Mouse (Mus musculus) cerebellum, adult (tissue): ENCODE results near the gene Lgr6.

Source experiments
- ATAC-seq: cut with Nextera tagmentation; 2 replicates; pipeline ENCODE4 v1.9.2; 2017; ENCODE audit warnings: mild to moderate bottlenecking, moderate library complexity, mixed read lengths; ENCODE audit not compliant: insufficient number of reproducible peaks, low FRiP score, low TSS enrichment

Lgr6 gene

DNA sequence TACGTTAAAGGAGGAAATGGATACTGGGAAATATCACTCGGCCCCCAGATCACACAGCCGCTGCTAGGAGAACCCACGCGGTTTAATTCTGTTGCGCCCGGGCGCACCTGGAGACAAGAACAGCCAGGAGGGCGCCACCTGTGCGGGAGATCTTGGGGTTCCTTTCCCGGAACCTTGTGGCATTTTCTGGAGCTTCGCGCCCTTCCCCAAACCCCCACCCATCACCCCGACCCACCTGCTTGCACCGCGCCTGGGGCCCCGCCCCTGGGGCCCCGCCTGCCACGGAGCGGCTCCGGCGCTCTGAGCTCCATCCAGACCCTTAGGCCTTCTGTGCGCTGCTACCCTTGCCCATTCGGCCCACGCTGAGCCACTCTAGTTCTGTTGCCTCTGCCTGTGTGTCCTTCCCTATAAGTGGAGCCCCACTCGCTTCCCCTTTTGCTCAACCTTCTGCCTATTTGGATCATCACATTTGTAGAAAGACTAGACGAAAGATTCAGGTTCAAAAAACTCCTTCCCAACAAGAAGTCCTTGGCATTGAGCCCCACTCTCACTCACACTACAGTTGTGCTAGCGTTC lies 19.7 kb downstream of the Lgr6 start:
- no peak for ATAC-seq

DNA sequence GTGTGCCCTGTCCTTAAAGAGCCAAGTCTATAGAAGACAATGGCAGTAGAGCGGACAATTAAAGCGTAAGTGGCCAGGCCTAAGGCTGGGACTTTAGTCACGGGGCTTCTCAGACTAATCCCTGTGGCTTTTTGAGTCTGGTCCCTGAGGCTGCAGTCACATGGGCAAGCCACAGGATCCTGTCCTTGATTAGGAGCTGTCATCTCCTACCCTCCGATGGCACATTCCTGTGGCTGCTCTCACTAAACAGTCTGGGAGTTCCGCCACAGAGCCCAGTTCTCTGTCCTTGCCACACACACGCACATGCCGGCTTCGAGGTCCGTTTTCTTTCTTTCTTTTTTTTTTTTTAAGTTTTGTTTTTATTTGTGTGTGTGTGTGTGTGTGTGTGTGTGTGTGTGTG lies 21.6 kb downstream of the Lgr6 start:
- no peak for ATAC-seq

DNA sequence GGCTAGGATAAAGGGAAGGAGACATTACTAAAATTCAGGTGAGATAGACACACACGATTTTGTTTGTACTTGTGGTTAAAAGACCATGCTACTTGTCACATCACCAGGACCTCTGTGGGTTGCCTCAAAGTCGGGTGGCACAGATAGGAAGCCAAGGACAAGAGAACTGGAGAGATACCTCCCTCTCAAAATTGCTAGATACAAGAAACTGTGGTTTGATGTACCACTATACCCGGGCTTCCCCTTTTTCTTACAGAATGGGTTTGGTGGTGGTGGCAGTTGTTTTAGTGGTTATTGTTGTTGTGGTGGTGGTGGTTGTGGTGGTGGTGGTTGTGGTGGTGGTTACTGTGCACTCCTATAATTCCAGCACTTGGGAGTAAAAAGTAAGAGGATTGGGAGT lies 22.8 kb downstream of the Lgr6 start:
- no peak for ATAC-seq

DNA sequence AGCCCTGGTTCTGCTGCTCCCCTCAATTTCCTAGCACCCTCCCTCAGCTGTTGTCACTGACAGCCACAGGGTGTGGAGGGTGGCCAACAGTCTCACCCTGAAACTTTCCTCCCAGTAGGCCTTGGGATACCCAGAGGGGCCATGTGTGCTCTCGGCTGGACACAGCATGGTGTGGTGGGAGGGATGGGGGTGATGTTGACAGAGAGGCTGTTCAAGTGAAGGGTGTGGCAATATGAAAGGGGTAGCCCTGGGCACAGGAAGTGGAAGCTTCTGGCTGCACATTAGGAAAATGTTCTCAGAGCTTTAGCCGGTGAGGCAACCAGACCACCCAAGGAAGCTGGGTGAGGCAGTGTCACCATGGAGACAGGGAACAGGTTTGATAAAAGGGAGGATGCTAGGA lies 26.1 kb downstream of the Lgr6 start:
- ATAC-seq = no peak

DNA sequence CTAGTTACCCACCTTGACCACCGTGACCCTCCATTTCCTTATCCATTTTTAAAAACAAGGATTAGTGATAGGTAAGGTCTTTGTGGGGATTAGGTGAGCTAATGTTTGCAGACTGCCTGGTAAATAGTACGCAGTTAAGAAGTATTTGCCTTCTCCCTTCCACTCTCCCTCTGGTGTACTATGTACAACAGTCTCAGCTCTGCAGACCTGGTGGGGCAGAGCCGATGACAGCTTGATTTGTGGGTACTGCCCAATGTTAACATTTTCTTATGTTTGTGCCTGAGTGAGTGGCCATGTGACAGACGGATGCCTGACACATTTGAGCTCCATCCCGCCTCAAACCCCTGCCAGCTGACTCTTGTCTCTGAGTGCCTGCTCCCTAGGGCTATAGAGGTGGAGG lies 28.6 kb downstream of the Lgr6 start:
- ATAC-seq = no peak

DNA sequence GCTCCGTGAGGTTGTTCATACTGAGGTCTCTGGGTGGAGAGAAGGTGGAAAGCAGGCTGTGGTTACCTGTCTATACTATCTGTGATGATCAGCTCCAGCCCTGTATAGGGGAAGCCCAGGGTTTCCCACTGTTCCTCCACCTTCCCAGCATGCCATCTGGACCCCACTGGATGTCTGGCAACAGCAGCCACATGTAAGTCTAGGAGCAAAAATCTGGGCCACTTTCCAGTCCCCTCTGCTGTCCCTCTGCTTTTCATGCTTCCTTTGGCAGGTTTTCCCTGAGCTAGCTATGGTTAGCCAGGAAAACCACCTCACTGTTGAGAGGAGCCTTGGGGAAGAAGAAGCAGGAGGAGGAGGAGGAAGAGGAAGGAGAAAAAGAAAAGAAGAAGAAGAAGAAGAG lies 29.8 kb downstream of the Lgr6 start:
- ATAC-seq = no peak

DNA sequence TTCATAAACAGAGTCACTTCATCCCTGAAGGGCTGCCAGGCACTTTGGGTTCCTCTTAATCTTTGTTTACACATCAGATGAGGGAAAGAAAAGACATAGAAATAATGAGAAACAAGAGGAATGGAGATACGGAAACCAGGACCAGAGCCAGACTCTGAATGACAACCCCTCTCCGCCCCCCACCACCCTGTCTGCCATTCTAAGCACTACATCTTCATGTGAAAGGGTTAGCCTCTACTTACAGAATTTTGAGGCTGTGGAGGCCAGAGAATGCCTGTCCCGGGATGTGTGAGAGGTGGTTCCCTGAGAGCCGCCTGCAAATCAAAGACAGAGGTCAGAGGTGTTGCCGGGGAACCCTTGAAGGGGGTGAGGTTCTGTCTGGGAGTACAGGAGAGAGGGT lies 32.4 kb downstream of the Lgr6 start:
- no peak for ATAC-seq

DNA sequence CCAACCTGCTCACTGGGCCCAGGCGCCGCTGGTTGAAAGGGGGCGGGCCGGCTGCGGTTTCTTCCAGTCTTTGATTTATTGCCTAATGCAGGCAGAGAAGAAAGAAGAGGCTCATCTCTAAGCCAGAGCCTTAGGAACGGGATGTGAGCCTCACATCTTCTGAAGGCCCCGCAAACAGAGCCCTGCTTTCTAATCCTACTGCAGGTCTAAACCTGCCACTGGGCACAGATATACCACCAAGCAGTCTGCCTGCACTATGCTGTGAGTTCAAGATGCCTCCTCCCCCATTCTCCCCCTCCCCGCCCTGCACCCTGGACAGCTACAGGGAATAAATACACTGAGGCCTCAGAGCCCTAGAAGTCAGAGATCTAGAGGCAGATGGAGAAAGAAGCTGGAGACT lies 35.2 kb downstream of the Lgr6 start:
- ATAC-seq = no peak

DNA sequence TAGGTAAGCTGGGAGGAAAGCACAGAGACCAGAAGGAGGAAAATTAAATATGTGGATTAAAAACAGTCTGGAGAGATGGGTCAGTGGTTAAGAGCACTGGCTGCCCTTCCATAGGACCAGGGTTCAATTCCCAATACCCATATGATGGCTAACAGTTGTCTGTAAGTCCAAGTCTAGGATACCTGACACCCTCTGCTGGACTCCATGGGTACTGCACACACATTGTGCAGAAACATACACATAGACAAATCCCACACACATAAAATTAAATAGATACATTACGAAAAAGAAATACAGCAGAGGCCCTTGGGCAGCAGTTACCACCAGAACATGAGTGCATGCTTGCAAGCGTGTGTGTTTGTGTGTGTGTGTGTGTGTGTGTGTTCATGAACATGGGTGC lies 40.6 kb downstream of the Lgr6 start:
- no peak for ATAC-seq

DNA sequence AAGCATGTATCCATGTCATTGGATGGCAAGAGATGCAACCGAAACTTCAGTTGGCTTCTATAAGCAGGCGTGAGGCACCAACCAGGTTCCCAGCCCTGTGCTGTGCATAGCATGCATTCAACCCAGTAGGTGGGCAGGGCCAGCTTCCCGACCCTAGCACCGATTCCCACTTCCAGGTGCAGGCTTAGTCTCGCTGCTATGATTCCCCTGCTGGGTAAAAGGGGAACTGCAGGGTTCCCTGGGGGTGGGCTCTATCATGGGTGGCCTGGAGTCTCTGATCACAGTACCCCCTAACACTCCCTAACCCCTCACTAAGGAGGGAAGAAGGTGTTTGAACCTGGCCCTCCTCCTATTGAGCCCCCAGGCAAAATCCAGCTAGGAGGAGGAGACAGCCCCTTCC lies 42.1 kb downstream of the Lgr6 start:
- no peak for ATAC-seq

DNA sequence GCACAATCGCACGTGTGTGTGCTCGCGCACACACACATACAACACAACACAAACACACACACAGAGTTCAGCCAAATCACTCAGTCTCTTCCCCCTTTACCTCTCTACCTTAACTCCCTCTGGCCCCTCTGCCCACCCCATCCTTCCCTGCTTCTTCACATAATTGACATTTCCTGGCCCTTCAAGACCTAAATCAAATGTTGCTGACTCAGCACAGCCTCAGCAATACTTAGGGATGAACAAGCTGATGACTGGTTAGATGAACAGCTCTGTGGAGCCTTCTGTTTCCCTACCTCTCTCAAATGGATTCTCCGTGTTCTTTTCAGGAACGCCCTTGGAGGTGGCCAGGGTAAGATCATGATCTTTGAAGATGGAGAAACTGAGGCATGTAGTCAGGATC lies 43.8 kb downstream of the Lgr6 start:
- ATAC-seq = no peak

DNA sequence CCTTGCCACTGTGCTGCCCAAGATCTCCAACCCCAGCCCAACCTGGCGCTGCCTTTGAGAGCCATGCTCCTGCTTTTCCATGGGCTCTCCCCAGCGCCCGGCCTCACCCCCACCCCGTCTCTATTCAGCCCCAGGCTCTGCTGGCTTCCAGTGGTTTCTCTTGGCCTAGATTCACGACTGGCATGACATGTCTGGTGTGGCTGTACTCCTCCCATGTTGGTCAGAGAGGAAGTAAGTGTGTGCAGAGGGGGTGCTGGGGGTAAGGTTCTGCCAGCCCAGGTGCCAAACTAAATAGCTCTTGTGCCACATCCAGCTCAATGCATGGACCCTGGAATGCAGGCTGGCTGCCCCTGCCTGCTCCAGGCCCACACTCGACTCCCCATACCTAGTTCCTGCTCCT lies 44.9 kb downstream of the Lgr6 start:
- no peak for ATAC-seq

DNA sequence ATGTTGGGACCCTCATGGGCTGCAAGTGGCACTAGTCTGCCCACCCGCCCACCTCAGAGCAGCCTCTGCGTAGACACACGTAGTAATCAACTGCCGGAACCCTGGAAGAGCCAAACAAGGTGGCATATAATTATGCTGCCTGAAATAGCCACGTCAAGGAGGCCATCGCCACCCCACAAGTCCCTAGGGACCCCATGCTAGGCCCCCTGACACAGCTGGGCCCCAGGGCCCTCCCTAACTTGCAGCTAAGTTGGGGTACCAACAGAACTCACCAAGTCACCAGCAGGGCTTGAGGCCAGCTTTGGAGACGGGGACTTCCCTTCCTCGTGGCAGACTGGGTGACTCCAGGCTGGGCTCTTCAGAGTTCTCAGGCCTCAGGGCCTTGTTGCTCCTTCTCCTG lies 48.2 kb downstream of the Lgr6 start:
- ATAC-seq = no peak

DNA sequence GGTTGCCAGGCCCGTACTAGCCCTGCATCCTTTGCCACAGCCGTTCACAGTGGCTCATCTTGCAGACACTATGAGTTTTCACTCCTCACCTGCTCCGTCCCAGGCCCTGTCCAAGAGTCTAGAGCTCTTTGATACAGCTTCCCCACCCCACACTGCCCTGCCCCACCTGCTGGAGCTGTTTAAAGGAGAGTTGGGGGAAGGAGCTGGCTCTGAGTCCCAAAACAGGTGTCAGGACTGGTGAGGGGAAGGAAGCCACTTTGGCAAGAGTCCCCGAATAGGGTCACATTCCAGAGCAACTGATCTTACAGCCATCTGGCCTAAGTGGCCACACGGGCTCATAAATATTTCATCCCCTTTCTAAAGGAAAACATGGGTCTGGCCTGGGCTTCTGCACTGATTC lies 51.0 kb downstream of the Lgr6 start:
- no peak for ATAC-seq

DNA sequence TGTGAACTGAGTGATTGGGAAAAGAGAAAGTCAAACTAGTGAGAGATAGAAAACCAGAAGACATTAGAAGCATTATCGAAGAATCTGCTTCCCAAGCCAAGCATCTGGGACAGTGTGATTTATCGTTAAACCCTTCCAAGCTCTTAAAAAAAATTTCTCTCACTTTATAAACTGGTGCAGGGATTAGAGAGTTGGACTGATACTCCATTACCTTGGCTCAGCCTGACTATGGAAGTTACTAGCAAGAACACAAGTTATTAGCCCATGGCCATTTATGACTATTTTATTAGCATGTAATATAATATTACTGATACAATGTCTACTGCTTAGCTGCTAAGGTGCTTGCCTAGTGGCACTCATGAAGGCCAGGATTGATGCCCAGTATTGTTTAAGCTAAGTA lies 60.6 kb downstream of the Lgr6 start:
- no peak for ATAC-seq

DNA sequence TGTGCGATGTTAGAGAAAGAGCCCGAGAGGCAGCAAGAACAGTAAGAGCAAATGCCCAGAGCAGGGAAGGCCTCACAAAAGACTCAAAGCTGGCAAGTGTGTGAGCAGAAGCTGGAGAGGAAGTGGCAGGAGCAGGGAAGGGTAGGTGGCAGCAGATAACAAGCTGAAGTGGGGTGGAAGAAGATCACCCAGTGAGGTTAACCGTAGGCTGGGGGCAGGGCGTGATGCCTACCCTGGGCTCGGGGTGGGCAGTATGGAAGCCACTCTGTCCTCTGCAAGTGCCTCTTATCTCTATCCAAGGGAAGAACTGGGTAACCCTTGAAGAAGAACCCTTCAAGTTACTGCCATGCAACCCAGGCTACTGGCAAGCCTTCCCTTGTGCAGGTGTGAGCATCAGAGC lies 68.8 kb downstream of the Lgr6 start:
- no peak for ATAC-seq

DNA sequence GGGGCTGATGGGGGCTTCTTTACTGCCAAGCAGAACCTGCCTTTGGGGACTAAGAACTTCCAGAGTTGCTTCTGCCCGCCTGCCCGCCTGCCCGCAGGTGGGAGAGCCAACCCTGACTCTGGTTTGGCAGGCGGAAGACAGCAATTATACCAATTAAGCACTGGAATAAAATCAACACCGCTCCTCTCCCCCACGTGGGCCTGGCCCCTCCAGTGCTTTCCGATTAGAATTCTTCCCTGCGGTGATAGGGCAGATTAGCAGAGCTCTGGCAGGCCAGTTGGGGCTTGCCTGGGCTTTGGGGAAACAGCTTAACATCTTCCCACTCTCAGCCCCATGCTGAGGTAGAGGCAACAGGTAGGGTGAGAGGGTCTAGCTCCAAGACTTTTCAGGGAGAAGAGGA lies 72.4 kb downstream of the Lgr6 start:
- ATAC-seq = no peak

DNA sequence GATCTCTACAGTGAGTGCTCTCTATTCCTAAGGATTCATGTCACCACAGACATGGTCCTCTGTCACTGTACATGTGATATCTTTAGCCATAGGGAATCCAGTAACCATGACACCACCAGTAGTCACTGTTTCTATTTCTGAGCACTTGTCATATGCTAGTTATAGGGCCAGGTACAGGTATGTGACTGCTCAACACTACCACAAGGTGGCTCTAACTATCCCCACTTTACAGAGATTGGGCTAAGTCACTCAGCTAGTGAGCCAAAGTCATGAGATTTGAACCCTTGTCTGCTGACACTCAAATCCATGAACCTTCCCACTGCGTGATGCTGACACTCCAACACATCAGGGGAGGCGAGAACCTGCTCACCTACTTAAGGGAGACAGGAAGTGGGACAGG lies 75.0 kb downstream of the Lgr6 start:
- no peak for ATAC-seq

DNA sequence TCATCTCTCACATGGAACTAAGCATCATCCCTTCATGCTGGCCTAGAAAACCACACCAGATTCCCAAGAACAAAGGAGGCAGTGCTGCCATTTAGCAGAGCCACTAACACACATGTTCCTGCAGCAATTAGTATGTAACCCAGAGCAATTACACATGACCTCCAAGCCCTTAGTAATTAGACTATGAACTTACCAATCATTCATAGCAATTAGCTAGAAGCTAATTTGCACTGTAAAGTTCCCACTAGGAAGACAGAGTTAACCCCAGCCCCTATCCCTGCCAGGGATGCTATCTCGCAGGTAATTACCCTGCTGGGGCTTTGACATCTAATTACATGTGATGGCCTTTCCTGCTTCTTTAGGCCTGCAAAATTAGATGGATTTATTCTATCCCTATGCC lies 78.8 kb downstream of the Lgr6 start:
- no peak for ATAC-seq

DNA sequence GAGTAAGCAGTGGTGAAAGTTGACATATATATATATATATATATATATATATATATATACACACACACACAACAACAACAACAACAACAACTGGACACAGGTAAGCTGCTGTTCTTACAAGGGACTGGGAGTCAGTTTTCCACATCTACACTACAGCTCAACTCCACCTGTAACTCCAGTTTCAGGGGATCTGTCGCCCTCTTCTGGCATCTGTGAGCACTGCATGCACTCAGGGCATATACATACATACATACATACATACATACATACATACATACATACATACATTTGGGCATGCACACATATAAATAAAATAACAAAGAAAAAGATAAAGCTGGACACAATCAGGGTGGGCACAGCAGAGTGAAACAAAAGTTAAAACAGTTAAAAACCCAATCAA lies 81.5 kb downstream of the Lgr6 start:
- no peak for ATAC-seq

DNA sequence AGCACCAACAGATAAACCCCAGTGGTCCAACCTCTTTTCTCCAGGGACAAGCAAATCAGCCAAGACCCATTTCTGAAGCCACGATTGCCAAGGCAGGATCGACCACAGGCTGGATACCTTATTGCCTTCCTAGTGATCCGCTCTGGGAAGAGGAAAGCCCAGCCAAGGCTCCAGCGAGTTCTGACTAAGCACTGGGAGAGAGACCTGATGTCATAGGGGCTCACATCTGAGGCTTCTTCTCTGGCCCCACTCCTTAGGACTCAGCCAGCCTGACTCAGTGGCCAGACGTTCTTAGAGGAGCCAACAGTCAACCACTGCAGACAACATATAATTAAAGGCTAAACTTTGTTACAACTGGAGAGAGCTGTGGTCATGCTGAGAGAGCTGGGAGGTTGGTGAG lies 83.1 kb downstream of the Lgr6 start:
- ATAC-seq = no peak

DNA sequence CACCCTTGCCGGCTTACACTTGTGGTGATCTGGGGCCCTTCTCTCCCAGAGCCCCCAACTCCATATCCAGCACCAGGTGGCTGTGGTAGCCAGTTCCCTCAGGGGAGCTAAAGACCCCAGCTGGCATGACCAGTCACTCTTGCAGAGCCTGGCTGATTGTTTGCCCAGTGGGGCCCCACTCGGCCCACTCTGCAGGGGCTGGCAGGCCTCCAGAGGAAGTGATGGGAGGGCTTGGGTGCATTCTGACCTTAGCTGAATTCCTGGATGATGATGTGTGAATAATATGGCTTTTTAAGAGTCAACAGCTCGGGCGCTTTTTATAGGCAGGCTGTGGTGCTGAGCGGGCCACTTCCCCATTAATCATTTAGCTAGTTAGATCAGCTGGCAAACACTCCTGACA lies 84.1 kb downstream of the Lgr6 start:
- no peak for ATAC-seq

DNA sequence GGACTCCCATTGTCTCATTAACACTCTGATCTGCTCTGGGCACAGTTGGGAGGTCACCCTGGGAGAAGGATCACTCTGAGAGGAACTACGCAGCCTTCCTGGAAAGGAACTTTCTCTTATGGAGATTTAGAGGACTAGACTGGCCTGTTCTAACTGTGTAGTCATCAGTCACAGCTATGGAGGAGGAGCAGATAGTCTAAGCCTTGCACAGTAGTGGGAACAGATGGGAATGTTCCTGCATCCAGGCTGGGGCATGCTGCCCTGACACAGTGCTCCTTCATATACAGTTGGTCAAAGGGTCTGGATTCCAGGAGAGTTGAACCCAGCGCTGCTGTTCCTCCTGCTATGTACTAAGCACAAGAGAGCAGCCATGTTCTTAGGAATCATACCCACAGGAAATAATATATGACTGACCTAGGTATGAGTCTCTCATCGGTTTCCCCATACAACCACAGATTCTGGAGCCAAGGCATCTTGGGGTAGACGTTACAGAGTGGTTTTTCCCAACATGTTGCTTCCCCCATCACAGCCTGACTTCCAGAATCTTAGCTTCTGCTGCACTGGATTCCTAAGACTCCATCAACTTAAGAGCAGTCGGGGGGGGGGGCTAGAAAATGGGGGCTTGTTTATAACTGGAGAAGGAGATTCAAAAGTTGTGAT lies 84.7 kb downstream of the Lgr6 start:
- no peak for ATAC-seq
